Mouse (Mus musculus) duodenum, adult 2 months (tissue): ENCODE data around the gene Gzmd. TPM values are rescaled to one million over a fixed set of nuclear protein-coding genes. Genes with fewer than 3 reads are reported as not detected.

Source experiments
- polyA plus RNA-seq: library from polyadenylated mRNA; depleted of rRNA; stranded (reverse); fragments of >200 nt; gene quantifications from 2 replicates; pipeline ENCODE4 v1.2.3, GENCODE M21; 2012; ENCODE audit warnings: low replicate concordance; rRNA removed

Gzmd gene
- not detected in 2 replicates for polyA plus RNA-seq

DNA sequence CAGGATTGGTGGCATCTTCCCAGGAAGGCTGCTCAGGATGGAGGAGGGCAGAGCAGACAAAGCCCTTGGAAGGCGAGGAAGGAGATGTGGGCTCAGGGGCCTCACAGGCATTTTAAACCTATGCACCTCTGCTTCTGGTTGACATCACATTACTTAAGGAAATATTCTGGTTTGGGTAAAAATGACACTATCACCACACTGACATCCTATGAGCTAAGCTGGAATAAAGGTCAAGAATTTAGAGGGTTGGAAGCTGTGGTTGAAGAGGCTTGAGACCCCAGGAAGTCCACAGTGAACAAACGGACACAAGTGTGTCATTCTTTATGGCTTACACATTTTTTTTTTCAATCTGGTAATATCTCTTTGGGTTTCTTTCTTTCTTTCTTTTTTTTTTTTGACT, at the start of gene Gzmd:
Gene Gzmd, minus strand, starts transcription at position 101 of the 400 bp plus-strand sequence.

GRCm38 (mm10) chr14:56174499-56174898, 42.1 kb upstream of the Gzmd start, which contains the start of gene Gzmn:
Gzmn (minus strand) TSS chr14:56174599.

GRCm38 (mm10) chr14:56159479-56159878, 27.1 kb upstream of the Gzmd start, which contains the start of gene Gzmg:
Gzmg (minus strand) TSS chr14:56159579.

DNA sequence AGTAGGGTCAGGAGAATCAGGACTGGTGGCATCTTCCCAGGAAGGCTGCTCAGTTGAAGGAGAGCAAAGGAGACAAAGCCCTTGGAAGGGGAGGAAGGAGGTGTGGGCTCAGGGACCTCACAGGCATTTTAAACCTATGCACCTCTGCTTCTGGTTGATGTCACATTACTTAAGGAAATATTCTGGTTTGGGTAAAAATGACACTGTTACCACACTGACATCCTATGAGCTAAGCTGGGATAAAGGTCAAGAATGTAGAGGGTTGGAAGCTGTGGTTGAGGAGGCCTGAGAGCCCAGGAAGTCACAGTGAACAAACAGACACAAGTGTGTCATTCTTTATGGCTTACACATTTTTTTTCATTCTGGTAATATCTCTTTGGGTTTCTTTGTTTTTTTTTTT, 11.9 kb downstream of the Gzmd start, which contains the start of gene Gzme:
Gene Gzme, minus strand, starts transcription at position 101 of the 400 bp plus-strand sequence.

GRCm38 (mm10) chr14:56102386-56102785, 30.0 kb downstream of the Gzmd start, which contains the start of gene Ctsg:
Ctsg (minus strand) TSS chr14:56102574.

GRCm38 (mm10) chr14:56085167-56085566, 47.2 kb downstream of the Gzmd start, which contains the start of gene Mcpt8:
Mcpt8 (minus strand) TSS chr14:56085273.

Other genes starting within 250 kb of the Gzmd start
- gene Cbln3, start 248.2 kb downstream of the Gzmd start, polyA plus RNA-seq = 0.15 and 0.32 TPM in 2 replicates
- gene Khnyn, start 247.7 kb downstream of the Gzmd start, polyA plus RNA-seq = 15.1 and 17.9 TPM in 2 replicates
- 31.1 and 34.9 TPM in 2 replicates for gene Sdr39u1, start 232.3 kb downstream of the Gzmd start, polyA plus RNA-seq
- gene Cma1, start 187.9 kb downstream of the Gzmd start, polyA plus RNA-seq = not detected in 2 replicates
- gene Cma2, start 181.6 kb downstream of the Gzmd start, polyA plus RNA-seq = 0.12 TPM in 1 of 2 replicates, not detected in the other
- gene Mcpt1, start 114.6 kb downstream of the Gzmd start, polyA plus RNA-seq = 5.8 and 12.7 TPM in 2 replicates
- 0.05 TPM in 1 of 2 replicates, not detected in the other for gene Mcpt9, start 102.1 kb downstream of the Gzmd start, polyA plus RNA-seq
- 0.43 and 1.5 TPM in 2 replicates for gene Mcpt2, start 90.6 kb downstream of the Gzmd start, polyA plus RNA-seq
- gene Mcpt4, start 70.3 kb downstream of the Gzmd start, polyA plus RNA-seq = 0.15 and 0.81 TPM in 2 replicates
- not detected in 2 replicates for gene Mcpt8, start 47.3 kb downstream of the Gzmd start, polyA plus RNA-seq
- gene Ctsg, start 30.0 kb downstream of the Gzmd start, polyA plus RNA-seq = not detected in 2 replicates
- not detected in 2 replicates for gene Gzme, start 12.0 kb downstream of the Gzmd start, polyA plus RNA-seq
- gene Gzmg, start 27.0 kb upstream of the Gzmd start, polyA plus RNA-seq = not detected in 2 replicates
- not detected in 2 replicates for gene Gzmn, start 42.0 kb upstream of the Gzmd start, polyA plus RNA-seq
- not detected in 2 replicates for gene Gzmf, start 78.8 kb upstream of the Gzmd start, polyA plus RNA-seq
- gene Gzmc, start 102.0 kb upstream of the Gzmd start, polyA plus RNA-seq = not detected in 2 replicates
- gene Gzmb, start 129.7 kb upstream of the Gzmd start, polyA plus RNA-seq = 3.8 and 9.8 TPM in 2 replicates
- 0.75 TPM in 1 of 2 replicates, not detected in the other for gene Atp12a, start 232.5 kb upstream of the Gzmd start, polyA plus RNA-seq